Mouse (Mus musculus) neural tube, embryonic 12.5 days (tissue): Measurements from ENCODE around the gene Hnf4a. TPM values are rescaled to one million over a fixed set of nuclear protein-coding genes. Genes with fewer than 3 reads are reported as not detected.

Source experiments
- ATAC-seq: fragments of 200-750 bp; cut with Nextera tagmentation; 2 replicates; pipeline ENCODE4 v1.8.0; 2017; ENCODE audit warnings: low read depth, mild to moderate bottlenecking, moderate TSS enrichment, moderate library complexity; ENCODE audit not compliant: low FRiP score
- H3K27ac ChIP-seq: fragments of 300-500 bp; sonication (generic); 2 replicates; pipeline ENCODE4 v1.5.1; 2016
- H3K27me3 ChIP-seq: fragments of 300-500 bp; sonication (generic); replicated peaks from 2 replicates; pipeline ENCODE4 v1.6.1; 2016; ENCODE audit warnings: mild to moderate bottlenecking
- H3K36me3 ChIP-seq: fragments of 300-500 bp; sonication (generic); 2 replicates; pipeline ENCODE4 v1.6.1; 2016; ENCODE audit warnings: mild to moderate bottlenecking
- H3K4me1 ChIP-seq: fragments of 300-500 bp; sonication (generic); 2 replicates; pipeline ENCODE4 v1.6.1; 2016
- H3K4me2 ChIP-seq: fragments of 300-500 bp; sonication (generic); replicated peaks from 2 replicates; pipeline ENCODE4 v1.6.1; 2016; ENCODE audit warnings: mild to moderate bottlenecking
- H3K4me3 ChIP-seq: fragments of 300-500 bp; sonication (generic); 2 replicates; pipeline ENCODE4 v1.5.1; 2016
- H3K9ac ChIP-seq: fragments of 300-500 bp; sonication (generic); 2 replicates; pipeline ENCODE4 v1.6.1; 2016; ENCODE audit warnings: mild to moderate bottlenecking
- H3K9me3 ChIP-seq: fragments of 300-500 bp; sonication (generic); 2 replicates; pipeline ENCODE4 v1.6.1; 2016; ENCODE audit warnings: mild to moderate bottlenecking
- WGBS: fragments of 180-500 bp; shearing (Covaris S2); methylation state at CpG from one replicate; pipeline ENCODE4 v1.1.7; 2016; 5-methylcytosine and 5-hydroxymethylcytosine counted together
- polyA plus RNA-seq: library from polyadenylated mRNA; unstranded; fragments of >200 nt; fragmentation: Nextera tagmentation; extraction: Ambion mirVana; gene quantifications from 2 replicates; pipeline ENCODE4 v1.2.1, GENCODE M21; 2016

Gene Hnf4a
- polyA plus RNA-seq, 1 experiment from 2014 or later = not detected

DNA sequence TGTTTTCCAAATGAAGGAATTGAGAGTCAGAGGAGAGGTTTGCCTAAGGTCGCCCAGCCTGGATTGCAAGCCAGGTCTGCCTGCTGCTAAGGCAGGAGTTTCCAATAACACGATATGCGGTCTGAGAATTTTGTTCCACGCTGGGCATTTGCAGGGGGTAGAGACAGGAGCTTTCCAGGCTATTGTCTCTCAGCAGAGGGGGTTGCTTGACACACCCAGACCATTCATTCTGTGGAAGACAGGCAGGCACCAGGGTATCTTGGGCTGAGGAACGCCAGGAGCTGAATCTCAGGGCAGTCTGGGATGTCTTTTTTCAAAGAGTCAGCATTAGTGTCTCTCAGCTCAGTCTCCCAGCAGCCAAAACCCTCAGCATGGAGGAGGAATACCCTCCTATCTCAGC is 13.6 kb upstream of the Hnf4a start:
- H3K27me3 ChIP-seq = no peaks in the 10 kb centered on the region
- H3K4me3 ChIP-seq = no peak overlapping the region
- WGBS = 21% methylated on average over 5 of the region's 5 CpGs
- no peak overlapping the region for H3K4me2 ChIP-seq
- H3K4me1 ChIP-seq = 0 out of 2 replicates have a peak, but pooled peaks cover 4% of the 10 kb centered on the region
- H3K27ac ChIP-seq = no peak overlapping the region
- H3K9me3 ChIP-seq = no peaks in the 10 kb centered on the region
- H3K9ac ChIP-seq = no peak overlapping the region
- no peak for ATAC-seq
- H3K36me3 ChIP-seq = no peaks in the 10 kb centered on the region

DNA sequence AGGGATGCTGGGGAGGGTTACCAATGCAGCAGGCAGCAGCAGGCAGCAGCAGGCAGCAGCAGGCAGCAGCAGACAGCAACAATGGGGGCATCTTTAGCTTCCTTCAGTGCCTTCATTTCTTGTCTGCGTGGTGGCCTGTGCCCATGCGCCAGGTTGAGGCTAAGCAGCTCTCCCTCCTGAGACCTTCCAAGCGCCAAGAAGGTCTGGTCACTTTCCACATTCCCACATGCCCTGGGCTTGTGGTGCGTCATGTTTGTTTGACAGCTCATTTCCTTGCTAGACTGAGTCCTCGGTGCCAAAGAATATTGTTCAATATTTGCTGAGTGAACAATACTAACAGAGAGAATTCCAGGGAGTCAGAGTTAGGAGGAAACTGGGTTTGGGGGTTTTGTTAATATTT is 12.6 kb upstream of the Hnf4a start:
- H3K4me2 ChIP-seq = no peak overlapping the region

DNA sequence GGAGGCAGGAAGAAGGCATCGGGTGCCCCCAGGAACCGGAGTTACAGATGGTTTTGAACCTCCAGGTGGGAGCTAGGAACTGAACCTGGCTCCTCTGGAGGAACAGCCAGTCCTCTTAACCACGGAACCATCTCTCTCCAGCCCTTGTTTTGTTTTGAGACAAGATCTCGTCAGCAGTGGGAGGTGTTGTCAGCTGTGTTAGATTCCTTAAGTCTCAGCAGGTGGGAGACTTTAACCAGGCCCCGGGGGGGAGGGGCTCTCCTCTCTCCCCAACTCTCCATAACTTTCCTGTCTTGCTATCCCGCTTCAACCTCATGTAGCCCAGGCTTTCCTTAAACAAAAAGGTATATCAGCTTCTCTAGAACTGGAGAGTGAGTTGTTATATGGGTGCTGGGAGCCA is 12.2 kb upstream of the Hnf4a start:
- Histone ChIP-seq H3K36me3 (no peaks in the 10 kb centered on the region), H3K4me2 (no peak overlapping the region), H3K4me3 (no peak overlapping the region), H3K9ac (no peak overlapping the region), H3K27me3 (no peaks in the 10 kb centered on the region), H3K27ac (no peak overlapping the region), H3K9me3 (no peaks in the 10 kb centered on the region), H3K4me1 (0 out of 2 replicates have a peak, but pooled peaks cover 4% of the 10 kb centered on the region)
- ATAC-seq = no peak
- WGBS = 46% methylated on average over 6 of the region's 6 CpGs

More for the DNA sequence above, 12.6 kb upstream of the Hnf4a start:
- ATAC-seq = no peak
- H3K36me3 ChIP-seq = no peaks in the 10 kb centered on the region
- H3K9me3 ChIP-seq = no peaks in the 10 kb centered on the region
- H3K4me3 ChIP-seq = no peak overlapping the region
- H3K27ac ChIP-seq = no peak overlapping the region
- H3K27me3 ChIP-seq = no peaks in the 10 kb centered on the region
- H3K9ac ChIP-seq = no peak overlapping the region
- H3K4me1 ChIP-seq = 0 out of 2 replicates have a peak, but pooled peaks cover 4% of the 10 kb centered on the region
- 70% methylated on average over 5 of the region's 5 CpGs for WGBS

DNA sequence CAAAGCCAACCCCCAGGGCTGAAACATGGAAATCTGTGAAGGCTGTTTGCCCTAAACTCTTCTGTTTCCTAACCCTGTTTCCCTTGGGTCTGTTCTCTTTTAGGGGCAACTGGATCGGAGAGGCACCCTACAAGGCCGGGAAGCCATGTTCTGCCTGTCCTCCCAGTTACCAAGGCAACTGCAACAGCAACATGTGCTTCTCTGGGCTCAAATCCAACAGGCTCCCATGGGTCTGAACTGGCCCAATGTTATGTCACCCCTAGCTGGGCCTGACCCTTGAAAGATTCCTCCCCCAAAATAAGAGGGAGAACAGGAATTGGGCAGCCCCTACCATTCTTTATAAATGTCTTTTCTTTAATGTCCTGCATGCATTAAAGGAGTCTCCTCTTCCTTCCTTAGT is 4.4 kb upstream of the Hnf4a start:
- H3K4me2 ChIP-seq = no peak overlapping the region
- no peaks in the 10 kb centered on the region for H3K36me3 ChIP-seq
- H3K9me3 ChIP-seq = no peaks in the 10 kb centered on the region
- no peak overlapping the region for H3K4me3 ChIP-seq
- no peak for ATAC-seq
- H3K27me3 ChIP-seq = no peaks in the 10 kb centered on the region
- no peaks in the 10 kb centered on the region for H3K4me1 ChIP-seq
- H3K27ac ChIP-seq = no peak overlapping the region
- H3K9ac ChIP-seq = no peak overlapping the region
- whole genome bisulfite sequencing = 69% methylated on average over 2 of the region's 2 CpGs

DNA sequence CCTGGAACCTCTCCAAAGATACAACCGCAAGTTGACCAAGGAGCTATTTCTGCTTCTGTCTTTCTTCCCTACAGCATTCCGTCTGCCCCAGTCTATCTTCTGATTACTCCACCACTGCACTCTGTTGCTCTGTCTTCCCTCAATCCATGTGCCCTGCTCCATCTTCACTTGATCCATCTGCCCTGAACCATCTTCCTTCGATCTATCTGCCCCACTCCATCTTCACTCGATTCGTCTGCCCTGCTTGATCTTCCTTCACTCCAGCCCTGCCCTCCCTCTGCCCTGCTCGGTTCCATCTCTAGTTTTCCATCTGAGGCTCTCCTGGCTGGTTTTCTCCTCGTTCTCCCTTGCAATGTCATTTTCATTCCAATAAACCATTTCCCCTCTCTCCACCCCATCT is 3.4 kb upstream of the Hnf4a start:
- no peaks in the 10 kb centered on the region for H3K36me3 ChIP-seq
- no peaks in the 10 kb centered on the region for H3K27me3 ChIP-seq
- H3K9ac ChIP-seq = no peak overlapping the region
- WGBS = 56% methylated on average over 7 of the region's 7 CpGs
- ATAC-seq = no peak
- H3K9me3 ChIP-seq = no peaks in the 10 kb centered on the region
- no peak overlapping the region for H3K4me3 ChIP-seq
- no peak overlapping the region for H3K4me2 ChIP-seq
- H3K27ac ChIP-seq = no peak overlapping the region
- H3K4me1 ChIP-seq = no peaks in the 10 kb centered on the region

DNA sequence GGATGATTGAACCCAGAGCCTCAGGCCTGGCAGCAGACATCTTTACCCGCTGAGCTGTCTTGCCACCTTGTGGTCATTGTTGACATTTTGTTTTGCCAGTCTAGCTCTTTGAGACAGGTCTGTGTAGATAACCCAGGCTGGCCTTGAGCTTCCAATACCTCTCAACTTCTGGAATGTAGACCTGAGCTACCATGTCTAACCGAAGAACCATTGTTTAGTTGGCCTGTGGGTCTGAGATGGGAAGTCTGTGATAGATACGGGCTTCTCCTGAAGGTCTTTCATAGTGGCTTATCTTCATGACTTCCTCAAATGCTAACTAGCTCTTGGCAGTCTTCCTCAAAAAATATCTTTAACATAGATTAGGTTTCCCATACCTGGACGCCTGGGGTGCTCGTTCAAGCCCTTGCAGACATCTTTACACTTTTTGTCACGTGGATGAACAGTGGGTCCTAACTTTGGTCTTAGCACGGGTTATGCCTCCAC is 19.2 kb downstream of the Hnf4a start:
- Histone ChIP-seq H3K9ac (no peak overlapping the region), H3K4me3 (no peak overlapping the region), H3K9me3 (no peaks in the 10 kb centered on the region), H3K4me2 (no peak overlapping the region), H3K27me3 (no peaks in the 10 kb centered on the region), H3K27ac (no peak overlapping the region), H3K4me1 (no peaks in the 10 kb centered on the region), H3K36me3 (no peaks in the 10 kb centered on the region)
- ATAC-seq = no peak
- WGBS = 87% methylated on average over 7 of the region's 7 CpGs

DNA sequence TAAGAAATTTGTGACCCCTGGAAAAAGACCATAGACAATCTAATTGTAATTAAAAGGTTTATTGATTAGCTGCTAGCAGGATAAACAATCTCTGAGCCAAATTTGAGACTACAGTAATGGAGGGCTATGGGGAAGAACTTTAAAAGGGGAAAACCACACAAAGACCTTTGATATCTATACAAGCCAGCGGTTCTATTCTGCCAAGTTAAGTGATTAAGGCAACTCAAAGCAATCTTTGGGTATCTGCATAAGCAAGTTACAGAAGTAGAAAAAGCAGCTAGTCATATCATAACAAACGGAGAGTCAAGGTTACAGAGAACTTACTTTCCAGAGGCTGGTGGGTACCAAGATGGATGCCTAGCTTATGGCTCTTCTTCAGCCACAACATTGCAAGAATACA is 20.9 kb downstream of the Hnf4a start:
- 91% methylated on average over 2 of the region's 2 CpGs for WGBS
- ATAC-seq = no peak
- H3K4me1 ChIP-seq = no peaks in the 10 kb centered on the region

DNA sequence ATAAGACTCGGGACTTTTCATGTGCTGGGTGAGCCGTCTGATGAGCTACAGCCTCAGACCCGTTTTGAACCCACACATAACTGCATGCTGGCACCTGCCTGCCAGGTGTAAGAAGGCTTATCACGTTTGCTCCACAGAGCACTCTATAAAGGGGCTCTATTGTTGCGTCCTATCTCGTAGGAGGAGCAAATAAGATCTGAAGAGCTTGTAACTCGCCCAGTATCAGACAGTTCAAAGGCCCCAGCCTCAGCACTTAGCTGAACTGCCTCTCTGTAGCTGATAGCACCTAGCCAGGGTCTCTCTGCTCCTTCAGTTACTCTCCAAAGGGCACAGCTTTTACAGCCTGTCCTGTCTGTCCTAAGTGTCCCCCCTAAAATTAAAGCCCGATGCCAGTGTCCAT is 23.8 kb downstream of the Hnf4a start:
- ATAC-seq = no peak
- no peaks in the 10 kb centered on the region for H3K4me1 ChIP-seq
- H3K27ac ChIP-seq = no peak overlapping the region
- H3K4me2 ChIP-seq = no peak overlapping the region
- no peaks in the 10 kb centered on the region for H3K9me3 ChIP-seq
- H3K4me3 ChIP-seq = no peak overlapping the region
- WGBS = 55% methylated on average over 8 of the region's 8 CpGs
- no peak overlapping the region for H3K9ac ChIP-seq
- H3K27me3 ChIP-seq = no peaks in the 10 kb centered on the region
- H3K36me3 ChIP-seq = no peaks in the 10 kb centered on the region

More for the DNA sequence above, 20.9 kb downstream of the Hnf4a start:
- no peak overlapping the region for H3K9ac ChIP-seq
- no peaks in the 10 kb centered on the region for H3K9me3 ChIP-seq
- H3K36me3 ChIP-seq = no peaks in the 10 kb centered on the region
- no peak overlapping the region for H3K4me2 ChIP-seq
- H3K27me3 ChIP-seq = no peaks in the 10 kb centered on the region
- no peak overlapping the region for H3K27ac ChIP-seq
- H3K4me3 ChIP-seq = no peak overlapping the region

DNA sequence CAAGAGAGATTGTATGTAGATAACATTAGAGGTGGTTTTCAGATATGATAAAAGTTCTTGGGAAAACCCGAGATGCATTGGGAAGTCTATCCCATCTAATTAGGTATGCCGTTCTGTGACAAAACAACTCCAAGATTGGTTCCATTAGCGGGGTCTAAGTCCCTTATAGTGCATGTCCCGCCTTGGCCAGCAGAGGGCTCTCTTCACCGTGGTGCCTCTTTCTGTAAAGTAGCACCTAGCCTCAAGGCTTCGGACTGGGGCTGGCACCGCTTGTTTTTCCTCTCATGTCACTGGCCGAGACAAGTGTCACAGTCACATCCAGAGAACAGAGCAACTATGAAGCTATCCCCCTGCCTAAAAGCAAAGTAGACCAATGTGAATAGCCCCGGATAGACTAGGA is 25.3 kb downstream of the Hnf4a start:
- H3K27me3 ChIP-seq = no peaks in the 10 kb centered on the region
- H3K36me3 ChIP-seq = no peaks in the 10 kb centered on the region
- H3K4me2 ChIP-seq = no peak overlapping the region
- H3K4me3 ChIP-seq = no peak overlapping the region
- no peaks in the 10 kb centered on the region for H3K9me3 ChIP-seq
- H3K4me1 ChIP-seq = no peaks in the 10 kb centered on the region
- 14% methylated on average over 9 of the region's 9 CpGs for WGBS
- no peak overlapping the region for H3K27ac ChIP-seq
- ATAC-seq = peak; percentile 18; the same call in 1 of the 2 replicates
- H3K9ac ChIP-seq = no peak overlapping the region

DNA sequence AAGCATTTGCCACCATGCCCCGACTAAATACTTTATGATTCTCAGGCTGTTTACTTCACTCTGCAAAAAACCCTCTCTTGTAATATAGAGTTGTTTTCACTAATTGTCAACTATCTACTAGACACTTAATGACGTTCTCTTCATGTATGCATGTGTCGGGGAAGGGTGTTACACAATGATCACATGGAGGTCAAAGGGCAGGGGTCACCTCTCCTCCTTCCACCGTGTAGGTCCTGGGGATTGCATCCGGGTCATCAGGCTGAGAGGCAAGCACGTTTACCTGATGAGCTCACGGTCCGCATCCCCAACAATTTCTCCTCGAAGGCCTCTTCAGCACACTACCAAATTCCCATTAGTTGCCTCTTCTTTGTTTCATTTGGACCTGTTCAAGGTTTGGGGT is 26.6 kb downstream of the Hnf4a start:
- no peak overlapping the region for H3K27ac ChIP-seq
- H3K4me1 ChIP-seq = no peaks in the 10 kb centered on the region
- H3K4me3 ChIP-seq = no peak overlapping the region
- H3K9ac ChIP-seq = no peak overlapping the region
- no peaks in the 10 kb centered on the region for H3K36me3 ChIP-seq
- no peaks in the 10 kb centered on the region for H3K27me3 ChIP-seq
- ATAC-seq = no peak
- WGBS = 89% methylated on average over 9 of the region's 9 CpGs
- no peaks in the 10 kb centered on the region for H3K9me3 ChIP-seq
- no peak overlapping the region for H3K4me2 ChIP-seq

DNA sequence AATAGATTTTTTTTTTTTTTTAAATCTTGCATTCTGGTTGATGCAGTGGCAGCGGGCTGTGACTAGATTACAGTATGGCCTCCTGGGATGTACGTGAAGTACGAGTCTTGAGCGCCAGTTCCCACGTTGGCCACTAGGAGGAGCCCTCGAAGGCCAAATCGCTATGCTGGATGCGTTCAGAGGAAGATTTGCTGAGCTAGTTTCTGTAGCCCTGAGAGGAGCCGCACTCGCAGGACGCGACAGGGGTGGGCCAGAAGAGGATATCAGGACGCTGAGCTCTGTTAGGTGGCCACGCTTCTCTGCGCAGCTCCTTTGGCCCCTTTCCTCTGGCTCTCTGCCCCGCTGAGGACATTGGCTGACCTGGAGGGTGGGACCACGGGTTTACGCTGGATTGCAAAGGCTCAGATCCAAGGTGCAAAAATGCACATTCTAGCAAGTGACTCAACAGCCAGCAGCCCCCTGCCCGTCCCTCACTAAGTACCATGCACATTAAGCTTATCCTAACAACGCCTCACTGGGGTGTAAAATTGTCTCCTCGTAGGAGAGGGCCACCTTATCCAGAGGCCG is 28.4 kb downstream of the Hnf4a start:
- peak; percentile 74 for ATAC-seq
- peak overlapping the region; percentile 55 for H3K9ac ChIP-seq
- H3K4me2 ChIP-seq = peak overlapping the region; percentile 64
- no peaks in the 10 kb centered on the region for H3K27me3 ChIP-seq
- H3K27ac ChIP-seq = no peak overlapping the region
- no peaks in the 10 kb centered on the region for H3K36me3 ChIP-seq
- no peaks in the 10 kb centered on the region for H3K9me3 ChIP-seq
- WGBS = 10% methylated on average over 22 of the region's 22 CpGs
- H3K4me1 ChIP-seq = no peaks in the 10 kb centered on the region
- H3K4me3 ChIP-seq = peak overlapping the region; percentile 22; the same call in 1 of the 2 replicates

DNA sequence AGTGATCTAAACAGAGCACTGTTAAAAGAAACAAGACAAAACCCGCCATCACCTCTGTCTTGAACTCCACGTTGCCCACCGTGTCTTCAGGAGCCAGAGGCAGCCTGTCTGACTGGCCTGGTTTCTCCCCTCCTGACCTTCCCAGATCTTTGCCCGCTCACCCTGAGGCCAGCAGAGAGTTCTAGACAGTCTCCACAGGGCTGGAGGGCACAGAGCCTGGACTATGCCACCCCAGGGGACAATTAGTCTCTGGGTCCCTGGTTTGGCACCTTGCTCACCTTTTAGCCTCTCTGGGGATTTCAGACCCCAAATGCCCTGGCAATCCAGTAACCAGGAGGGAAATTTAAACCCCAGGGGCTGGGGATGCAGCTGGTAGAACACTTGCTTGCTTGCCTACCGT is 30.8 kb downstream of the Hnf4a start:
- 85% methylated on average over 5 of the region's 5 CpGs for WGBS
- no peak overlapping the region for H3K9ac ChIP-seq
- no peaks in the 10 kb centered on the region for H3K27me3 ChIP-seq
- no peak overlapping the region for H3K4me2 ChIP-seq
- H3K36me3 ChIP-seq = no peaks in the 10 kb centered on the region
- no peak overlapping the region for H3K4me3 ChIP-seq
- H3K4me1 ChIP-seq = no peaks in the 10 kb centered on the region
- ATAC-seq = no peak
- H3K27ac ChIP-seq = no peak overlapping the region
- H3K9me3 ChIP-seq = no peaks in the 10 kb centered on the region

DNA sequence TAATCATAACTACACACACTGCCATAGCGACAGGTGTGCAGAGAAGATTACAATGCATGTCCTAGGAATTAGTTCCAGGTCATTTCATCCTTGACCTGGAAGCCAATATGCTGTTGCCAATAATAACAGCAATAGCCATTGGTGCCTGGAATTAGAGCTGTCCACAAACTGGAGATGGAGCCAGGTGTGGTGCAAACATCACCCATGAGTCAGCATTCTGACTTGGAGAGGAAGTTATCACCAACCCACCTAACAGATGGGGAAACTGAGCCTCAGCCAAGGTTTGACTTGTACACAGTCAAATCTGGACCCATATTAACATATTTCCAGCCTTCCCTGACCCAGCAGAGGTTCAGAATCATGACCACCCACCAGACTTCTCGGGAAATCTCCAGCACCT is 31.8 kb downstream of the Hnf4a start:
- no peak overlapping the region for H3K4me3 ChIP-seq
- no peaks in the 10 kb centered on the region for H3K27me3 ChIP-seq
- no peak overlapping the region for H3K27ac ChIP-seq
- no peak overlapping the region for H3K4me2 ChIP-seq
- H3K9ac ChIP-seq = no peak overlapping the region
- 91% methylated on average over 2 of the region's 2 CpGs for WGBS
- no peaks in the 10 kb centered on the region for H3K36me3 ChIP-seq
- H3K9me3 ChIP-seq = no peaks in the 10 kb centered on the region
- no peak for ATAC-seq
- H3K4me1 ChIP-seq = no peaks in the 10 kb centered on the region
